Mouse (Mus musculus) midbrain, embryonic 12.5 days (tissue): ENCODE measurements around the gene Camk1d. TPM values are rescaled to one million over a fixed set of nuclear protein-coding genes. Genes with fewer than 3 reads are reported as not detected.

Source experiments
- ATAC-seq: fragments of 200-750 bp; cut with Nextera tagmentation; 2 replicates; pipeline ENCODE4 v1.8.0; 2017; ENCODE audit warnings: low read depth, moderate TSS enrichment, moderate library complexity; ENCODE audit not compliant: low FRiP score
- H3K27ac ChIP-seq: fragments of 300-500 bp; sonication (generic); replicated peaks from 2 replicates; pipeline ENCODE4 v1.5.1; 2016; ENCODE audit warnings: mild to moderate bottlenecking
- H3K27me3 ChIP-seq: fragments of 300-500 bp; sonication (generic); 2 replicates; pipeline ENCODE4 v1.6.1; 2016; ENCODE audit warnings: mild to moderate bottlenecking
- H3K36me3 ChIP-seq: fragments of 300-500 bp; sonication (generic); 2 replicates; pipeline ENCODE4 v1.6.1; 2016
- H3K4me1 ChIP-seq: fragments of 300-500 bp; sonication (generic); 2 replicates; pipeline ENCODE4 v1.6.1; 2016
- H3K4me2 ChIP-seq: fragments of 300-500 bp; sonication (generic); replicated peaks from 2 replicates; pipeline ENCODE4 v1.6.1; 2016; ENCODE audit warnings: mild to moderate bottlenecking, moderate library complexity
- H3K4me3 ChIP-seq: fragments of 300-500 bp; sonication (generic); 2 replicates; pipeline ENCODE4 v1.5.1; 2016; ENCODE audit warnings: mild to moderate bottlenecking
- H3K9ac ChIP-seq: fragments of 300-500 bp; sonication (generic); replicated peaks from 2 replicates; pipeline ENCODE4 v1.6.1; 2016; ENCODE audit warnings: mild to moderate bottlenecking, moderate library complexity
- H3K9me3 ChIP-seq: fragments of 300-500 bp; sonication (generic); 2 replicates; pipeline ENCODE4 v1.6.1; 2016; ENCODE audit warnings: mild to moderate bottlenecking
- WGBS: fragments of 180-500 bp; shearing (Covaris S2); methylation state at CpG from one replicate; pipeline ENCODE4 v1.1.7; 2016; 5-methylcytosine and 5-hydroxymethylcytosine counted together
- polyA plus RNA-seq: library from polyadenylated mRNA; unstranded; fragments of >200 nt; fragmentation: Nextera tagmentation; extraction: Ambion mirVana; gene quantifications from 2 replicates; pipeline ENCODE4 v1.2.1, GENCODE M21; 2016

Gene Camk1d
- polyA plus RNA-seq, 1 experiment from 2014 or later = 3.2 TPM

GRCm38 (mm10) chr2:5371316-5371715, 343.0 kb downstream of the Camk1d start:
- Histone ChIP-seq H3K4me2 (no peak overlapping the region), H3K27ac (no peak overlapping the region), H3K4me1 (no peaks in the 10 kb centered on the region), H3K4me3 (no peak overlapping the region), H3K9ac (no peak overlapping the region), H3K36me3 (no peaks in the 10 kb centered on the region), H3K9me3 (no peaks in the 10 kb centered on the region), H3K27me3 (no peaks in the 10 kb centered on the region)
- WGBS = 84% methylated on average over 3 of the region's 3 CpGs
- ATAC-seq = no peak

GRCm38 (mm10) chr2:5370591-5370990, 343.7 kb downstream of the Camk1d start:
- no peak for ATAC-seq
- no peak overlapping the region for H3K9ac ChIP-seq
- H3K27ac ChIP-seq = no peak overlapping the region
- no peak overlapping the region for H3K4me2 ChIP-seq
- no peaks in the 10 kb centered on the region for H3K9me3 ChIP-seq
- no peaks in the 10 kb centered on the region for H3K27me3 ChIP-seq
- H3K4me3 ChIP-seq = no peak overlapping the region
- 82% methylated on average over 3 of the region's 3 CpGs for WGBS
- no peaks in the 10 kb centered on the region for H3K4me1 ChIP-seq
- no peaks in the 10 kb centered on the region for H3K36me3 ChIP-seq

- no peaks in the 10 kb centered on the region for H3K9me3 ChIP-seq
- ATAC-seq = no peak
- WGBS = 66% methylated on average over 5 of the region's 5 CpGs
Observed at GRCm38 (mm10) chr2:5363836-5364235, 350.5 kb downstream of the Camk1d start.

GRCm38 (mm10) chr2:5358049-5358448, 356.3 kb downstream of the Camk1d start:
- no peak for ATAC-seq
- no peak overlapping the region for H3K4me2 ChIP-seq
- H3K36me3 ChIP-seq = no peaks in the 10 kb centered on the region
- no peak overlapping the region for H3K27ac ChIP-seq
- no peak overlapping the region for H3K4me3 ChIP-seq
- 93% methylated on average over 5 of the region's 5 CpGs for WGBS
- H3K9ac ChIP-seq = no peak overlapping the region
- no peaks in the 10 kb centered on the region for H3K27me3 ChIP-seq
- H3K9me3 ChIP-seq = no peaks in the 10 kb centered on the region
- no peaks in the 10 kb centered on the region for H3K4me1 ChIP-seq

More at GRCm38 (mm10) chr2:5363836-5364235, 350.5 kb downstream of the Camk1d start:
- Histone ChIP-seq H3K4me3 (no peak overlapping the region), H3K4me2 (no peak overlapping the region), H3K27me3 (no peaks in the 10 kb centered on the region), H3K9ac (no peak overlapping the region), H3K4me1 (no peaks in the 10 kb centered on the region), H3K27ac (no peak overlapping the region), H3K36me3 (no peaks in the 10 kb centered on the region)

- Histone ChIP-seq H3K9ac (no peak overlapping the region), H3K27ac (no peak overlapping the region), H3K36me3 (no peaks in the 10 kb centered on the region), H3K4me2 (no peak overlapping the region), H3K27me3 (no peaks in the 10 kb centered on the region), H3K9me3 (no peaks in the 10 kb centered on the region), H3K4me1 (no peaks in the 10 kb centered on the region), H3K4me3 (no peak overlapping the region)
- 55% methylated on average over 4 of the region's 4 CpGs for WGBS
- no peak for ATAC-seq
Observed at GRCm38 (mm10) chr2:5357056-5357455, 357.3 kb downstream of the Camk1d start.

GRCm38 (mm10) chr2:5352821-5353522, 361.3 kb downstream of the Camk1d start:
- H3K9me3 ChIP-seq = no peaks in the 10 kb centered on the region
- ATAC-seq = no peak
- no peak overlapping the region for H3K4me2 ChIP-seq
- H3K4me1 ChIP-seq = 0 out of 2 replicates have a peak, but pooled peaks cover 4% of the 10 kb centered on the region
- H3K27ac ChIP-seq = no peak overlapping the region
- H3K9ac ChIP-seq = no peak overlapping the region
- WGBS = 92% methylated on average over 13 of the region's 13 CpGs
- no peak overlapping the region for H3K4me3 ChIP-seq
- no peaks in the 10 kb centered on the region for H3K36me3 ChIP-seq
- no peaks in the 10 kb centered on the region for H3K27me3 ChIP-seq

GRCm38 (mm10) chr2:5345344-5345743, 369.0 kb downstream of the Camk1d start:
- 0 out of 2 replicates have a peak, but pooled peaks cover 4% of the 10 kb centered on the region for H3K4me1 ChIP-seq
- no peak overlapping the region for H3K9ac ChIP-seq
- ATAC-seq = no peak
- H3K4me3 ChIP-seq = no peak overlapping the region
- H3K27me3 ChIP-seq = no peaks in the 10 kb centered on the region; the same call in 1 of the 2 replicates
- no peaks in the 10 kb centered on the region for H3K9me3 ChIP-seq
- 86% methylated on average over 9 of the region's 9 CpGs for WGBS
- H3K4me2 ChIP-seq = no peak overlapping the region
- H3K36me3 ChIP-seq = no peaks in the 10 kb centered on the region
- no peak overlapping the region for H3K27ac ChIP-seq

- no peaks in the 10 kb centered on the region for H3K9me3 ChIP-seq
- H3K4me2 ChIP-seq = no peak overlapping the region
- 71% methylated on average over 12 of the region's 12 CpGs for WGBS
- no peak overlapping the region for H3K4me3 ChIP-seq
- no peaks in the 10 kb centered on the region for H3K36me3 ChIP-seq
- no peak overlapping the region for H3K27ac ChIP-seq
- H3K9ac ChIP-seq = no peak overlapping the region
- peaks cover 9% of the 10 kb centered on the region for H3K4me1 ChIP-seq
- peaks cover 5% of the 10 kb centered on the region; the same call in 1 of the 2 replicates for H3K27me3 ChIP-seq
- ATAC-seq = no peak
Observed at GRCm38 (mm10) chr2:5327533-5328250, 386.6 kb downstream of the Camk1d start.

GRCm38 (mm10) chr2:5324806-5325205, 389.5 kb downstream of the Camk1d start:
- 87% methylated on average over 3 of the region's 3 CpGs for WGBS
- ATAC-seq = no peak

GRCm38 (mm10) chr2:5321660-5322295, 392.5 kb downstream of the Camk1d start:
- Histone ChIP-seq H3K4me3 (no peak overlapping the region), H3K9ac (no peak overlapping the region), H3K4me2 (no peak overlapping the region), H3K27me3 (peaks cover 28% of the 10 kb centered on the region), H3K9me3 (no peaks in the 10 kb centered on the region), H3K27ac (0 out of 2 replicates have a peak overlapping the region, but pooled peaks have one; percentile 10), H3K4me1 (peaks cover 9% of the 10 kb centered on the region; the same call in 1 of the 2 replicates), H3K36me3 (no peaks in the 10 kb centered on the region)
- 39% methylated on average over 8 of the region's 8 CpGs for WGBS
- peak; percentile 56; the same call in 1 of the 2 replicates for ATAC-seq

More at GRCm38 (mm10) chr2:5324806-5325205, 389.5 kb downstream of the Camk1d start:
- Histone ChIP-seq H3K27ac (no peak overlapping the region), H3K4me1 (peaks cover 15% of the 10 kb centered on the region), H3K4me3 (no peak overlapping the region), H3K27me3 (peaks cover 7% of the 10 kb centered on the region; the same call in 1 of the 2 replicates), H3K4me2 (no peak overlapping the region), H3K9me3 (no peaks in the 10 kb centered on the region), H3K36me3 (no peaks in the 10 kb centered on the region), H3K9ac (no peak overlapping the region)

GRCm38 (mm10) chr2:5319138-5319537, 395.2 kb downstream of the Camk1d start:
- H3K27ac ChIP-seq = no peak overlapping the region
- H3K4me2 ChIP-seq = no peak overlapping the region
- H3K9me3 ChIP-seq = no peaks in the 10 kb centered on the region
- WGBS = 86% methylated on average over 3 of the region's 3 CpGs
- H3K9ac ChIP-seq = no peak overlapping the region
- H3K36me3 ChIP-seq = no peaks in the 10 kb centered on the region
- ATAC-seq = no peak
- no peak overlapping the region for H3K4me3 ChIP-seq
- H3K4me1 ChIP-seq = peaks cover 22% of the 10 kb centered on the region
- peaks cover 38% of the 10 kb centered on the region for H3K27me3 ChIP-seq

GRCm38 (mm10) chr2:5316763-5317162, 397.6 kb downstream of the Camk1d start:
- Histone ChIP-seq H3K9ac (no peak overlapping the region), H3K4me3 (no peak overlapping the region), H3K27ac (no peak overlapping the region), H3K4me2 (no peak overlapping the region), H3K36me3 (no peaks in the 10 kb centered on the region), H3K27me3 (peaks cover 60% of the 10 kb centered on the region), H3K9me3 (no peaks in the 10 kb centered on the region), H3K4me1 (peaks cover 14% of the 10 kb centered on the region)
- 92% methylated on average over 5 of the region's 5 CpGs for WGBS
- ATAC-seq = no peak
